Mouse (Mus musculus) neural tube, embryonic 14.5 days (tissue): ENCODE measurements around the gene Uqcc1. TPM values are rescaled to one million over a fixed set of nuclear protein-coding genes. Genes with fewer than 3 reads are reported as not detected.
A peak's percentile ranks its signal among the peaks of the same experiment; 100 is the strongest.

Source experiments
- ATAC-seq: fragments of 200-750 bp; cut with Nextera tagmentation; 2 replicates; pipeline ENCODE4 v1.8.0; 2017; ENCODE audit warnings: low read depth, mild to moderate bottlenecking, moderate TSS enrichment, moderate library complexity
- H3K27ac ChIP-seq: fragments of 300-500 bp; sonication (generic); 2 replicates; pipeline ENCODE4 v1.5.1; 2014; ENCODE audit warnings: low read depth, mild to moderate bottlenecking, control low read depth, low read length, moderate library complexity, mixed read lengths
- H3K27me3 ChIP-seq: fragments of 300-500 bp; sonication (generic); 2 replicates; pipeline ENCODE4 v1.6.1; 2014; ENCODE audit warnings: low read length; ENCODE audit not compliant: control insufficient read depth, insufficient read depth
- H3K36me3 ChIP-seq: fragments of 300-500 bp; sonication (generic); 2 replicates; pipeline ENCODE4 v1.6.1; 2014; ENCODE audit warnings: low read length, mixed read lengths; ENCODE audit not compliant: control insufficient read depth, insufficient read depth
- H3K4me1 ChIP-seq: fragments of 300-500 bp; sonication (generic); 2 replicates; pipeline ENCODE4 v1.6.1; 2014; ENCODE audit warnings: low read length; ENCODE audit not compliant: control insufficient read depth, insufficient read depth
- H3K4me2 ChIP-seq: fragments of 300-500 bp; sonication (generic); 2 replicates; pipeline ENCODE4 v1.6.1; 2014; ENCODE audit warnings: mild to moderate bottlenecking, low read depth, low read length, control low read depth
- H3K4me3 ChIP-seq: fragments of 300-500 bp; sonication (generic); 2 replicates; pipeline ENCODE4 v1.5.1; 2014; ENCODE audit warnings: low read depth, low read length, control low read depth, mixed read lengths
- H3K9ac ChIP-seq: fragments of 300-500 bp; sonication (generic); replicated peaks from 2 replicates; pipeline ENCODE4 v1.6.1; 2014; ENCODE audit warnings: low read depth, mild to moderate bottlenecking, control low read depth, low read length, mixed read lengths
- H3K9me3 ChIP-seq: fragments of 300-500 bp; sonication (generic); 2 replicates; pipeline ENCODE4 v1.6.1; 2016; ENCODE audit warnings: low read length; ENCODE audit not compliant: control insufficient read depth
- WGBS: fragments of 180-500 bp; shearing (Covaris S2); extraction: QIAGEN DNeasy Blood & Tissue Kit; methylation state at CpG from one replicate; pipeline ENCODE4 v1.1.7; 2014; 5-methylcytosine and 5-hydroxymethylcytosine counted together
- polyA plus RNA-seq: library from polyadenylated mRNA; unstranded; fragments of >200 nt; fragmentation: Nextera tagmentation; extraction: Ambion mirVana; gene quantifications from 2 replicates; pipeline ENCODE4 v1.2.1, GENCODE M21; 2014

The Uqcc1 gene
- polyA plus RNA-seq, 1 experiment from 2014 or later: 69.6 TPM

GRCm38 (mm10) chr2:155895046-155895735 is 34.9 kb downstream of the Uqcc1 start:
- Histone ChIP-seq H3K4me2 (no peak overlapping the region), H3K27ac (no peak overlapping the region), H3K36me3 (no peaks in the 10 kb centered on the region; the same call in 1 of the 2 replicates), H3K9ac (no peak overlapping the region; the same call in 1 of the 2 replicates), H3K9me3 (no peaks in the 10 kb centered on the region), H3K4me3 (no peak overlapping the region), H3K27me3 (no peaks in the 10 kb centered on the region), H3K4me1 (no peaks in the 10 kb centered on the region)
- ATAC-seq: no peak
- 93% methylated on average over 16 of the region's 16 CpGs for WGBS

- Histone ChIP-seq H3K27ac (no peak overlapping the region), H3K4me2 (no peak overlapping the region), H3K4me3 (no peak overlapping the region), H3K9me3 (no peaks in the 10 kb centered on the region), H3K27me3 (no peaks in the 10 kb centered on the region), H3K4me1 (no peaks in the 10 kb centered on the region), H3K9ac (no peak overlapping the region), H3K36me3 (no peaks in the 10 kb centered on the region; the same call in 1 of the 2 replicates)
- WGBS: 84% methylated on average over 13 of the region's 13 CpGs
- ATAC-seq: no peak
Observed at GRCm38 (mm10) chr2:155894307-155895045, 35.6 kb downstream of the Uqcc1 start.

GRCm38 (mm10) chr2:155886776-155887175 is 43.3 kb downstream of the Uqcc1 start:
- Histone ChIP-seq H3K4me1 (no peaks in the 10 kb centered on the region), H3K27ac (no peak overlapping the region), H3K9me3 (no peaks in the 10 kb centered on the region), H3K4me3 (no peak overlapping the region), H3K9ac (no peak overlapping the region), H3K4me2 (no peak overlapping the region), H3K27me3 (no peaks in the 10 kb centered on the region), H3K36me3 (0 out of 2 replicates have a peak, but pooled peaks cover 12% of the 10 kb centered on the region)
- 96% methylated on average over 12 of the region's 12 CpGs for WGBS
- no peak for ATAC-seq

- no peaks in the 10 kb centered on the region for H3K27me3 ChIP-seq
- H3K27ac ChIP-seq: no peak overlapping the region
- H3K4me1 ChIP-seq: no peaks in the 10 kb centered on the region
- no peak for ATAC-seq
- H3K9me3 ChIP-seq: no peaks in the 10 kb centered on the region
- no peak overlapping the region for H3K4me2 ChIP-seq
- H3K4me3 ChIP-seq: no peak overlapping the region
- 79% methylated on average over 10 of the region's 10 CpGs for WGBS
- H3K9ac ChIP-seq: no peak overlapping the region
- 0 out of 2 replicates have a peak, but pooled peaks cover 12% of the 10 kb centered on the region for H3K36me3 ChIP-seq
Observed at GRCm38 (mm10) chr2:155885271-155885697, 44.8 kb downstream of the Uqcc1 start.

- 98% methylated on average over 3 of the region's 3 CpGs for WGBS
- Histone ChIP-seq H3K36me3 (0 out of 2 replicates have a peak, but pooled peaks cover 12% of the 10 kb centered on the region), H3K9ac (no peak overlapping the region), H3K9me3 (no peaks in the 10 kb centered on the region), H3K27ac (no peak overlapping the region), H3K4me3 (no peak overlapping the region), H3K27me3 (no peaks in the 10 kb centered on the region), H3K4me2 (no peak overlapping the region), H3K4me1 (no peaks in the 10 kb centered on the region)
- ATAC-seq: no peak
Observed at GRCm38 (mm10) chr2:155882087-155882486, 48.0 kb downstream of the Uqcc1 start.

GRCm38 (mm10) chr2:155878964-155879876 is 50.9 kb downstream of the Uqcc1 start:
- 87% methylated on average over 21 of the region's 21 CpGs for WGBS
- H3K4me2 ChIP-seq: no peak overlapping the region
- H3K9ac ChIP-seq: no peak overlapping the region
- H3K4me1 ChIP-seq: no peaks in the 10 kb centered on the region
- ATAC-seq: no peak
- no peak overlapping the region for H3K4me3 ChIP-seq
- H3K27ac ChIP-seq: no peak overlapping the region
- H3K36me3 ChIP-seq: no peaks in the 10 kb centered on the region
- H3K9me3 ChIP-seq: no peaks in the 10 kb centered on the region
- no peaks in the 10 kb centered on the region for H3K27me3 ChIP-seq

GRCm38 (mm10) chr2:155873636-155874035 is 56.5 kb downstream of the Uqcc1 start:
- Histone ChIP-seq H3K4me3 (no peak overlapping the region), H3K4me1 (peaks cover 11% of the 10 kb centered on the region; the same call in 1 of the 2 replicates), H3K4me2 (no peak overlapping the region), H3K9me3 (no peaks in the 10 kb centered on the region), H3K9ac (no peak overlapping the region), H3K27me3 (no peaks in the 10 kb centered on the region), H3K27ac (peak overlapping the region; percentile 69; the same call in 1 of the 2 replicates), H3K36me3 (no peaks in the 10 kb centered on the region)
- ATAC-seq: no peak
- 79% methylated on average over 6 of the region's 6 CpGs for WGBS

GRCm38 (mm10) chr2:155872930-155873507 is 57.1 kb downstream of the Uqcc1 start:
- peak overlapping the region; percentile 69 for H3K27ac ChIP-seq
- ATAC-seq: no peak
- 25% methylated on average over 10 of the region's 10 CpGs for WGBS

More at GRCm38 (mm10) chr2:155872930-155873507, 57.1 kb downstream of the Uqcc1 start:
- Histone ChIP-seq H3K4me3 (no peak overlapping the region), H3K27me3 (no peaks in the 10 kb centered on the region), H3K36me3 (no peaks in the 10 kb centered on the region), H3K9ac (no peak overlapping the region), H3K4me1 (peaks cover 11% of the 10 kb centered on the region; the same call in 1 of the 2 replicates), H3K4me2 (no peak overlapping the region), H3K9me3 (no peaks in the 10 kb centered on the region)
